Mouse (Mus musculus) MEL (cell line): ENCODE results near the gene D10Wsu102e. TPM values are rescaled to one million over a fixed set of nuclear protein-coding genes. Genes with fewer than 3 reads are reported as not detected.

Source experiments
- DNase-seq: peaks from one replicate; pipeline ENCODE4 v3.0.0; 2011; ENCODE audit warnings: low read depth, low spot score
- H3K27ac ChIP-seq: 2 replicates; pipeline ENCODE4 v1.5.1; 2012; ENCODE audit warnings: low read depth, mild to moderate bottlenecking, control low read depth, low read length, moderate library complexity; ENCODE audit not compliant: control insufficient read depth
- H3K27me3 ChIP-seq, 2 experiments: fragments of 150-350 bp in 1 of 2; sonication (generic) in 1 of 2; 2 replicates each; pipeline ENCODE4 v1.6.1; 2012; ENCODE audit warnings: low read length in 2 of 2, mild to moderate bottlenecking in 2 of 2, improper control_type of control experiment in 1 of 2, moderate library complexity in 1 of 2; ENCODE audit not compliant: insufficient read depth in 2 of 2, control insufficient read depth in 1 of 2
- H3K36me3 ChIP-seq, 2 experiments: 2 replicates each; pipeline ENCODE4 v1.6.1; 2012 to 2014; ENCODE audit warnings: low read length in 2 of 2, improper control_type of control experiment in 1 of 2, inconsistent platforms in 1 of 2, mild to moderate bottlenecking in 1 of 2; ENCODE audit not compliant: insufficient read depth in 2 of 2, control insufficient read depth in 1 of 2
- H3K4me1 ChIP-seq, 2 experiments: fragments of 150-350 bp in 1 of 2; sonication (generic) in 1 of 2; 2 replicates each; pipeline ENCODE4 v1.6.1; 2012; ENCODE audit warnings: low read length in 2 of 2, improper control_type of control experiment in 1 of 2, mild to moderate bottlenecking in 1 of 2; ENCODE audit not compliant: insufficient read depth in 2 of 2, control insufficient read depth in 1 of 2
- H3K4me3 ChIP-seq, 2 experiments: fragments of 150-350 bp in 1 of 2; sonication (generic) in 1 of 2; 2 replicates each; pipeline ENCODE4 v1.5.1; 2012; ENCODE audit warnings: low read depth in 2 of 2, low read length in 2 of 2, mild to moderate bottlenecking in 2 of 2, moderate library complexity in 2 of 2, control low read depth in 1 of 2, improper control_type of control experiment in 1 of 2; ENCODE audit not compliant: control insufficient read depth in 1 of 2, insufficient read depth in 1 of 2
- H3K79me2 ChIP-seq: 2 replicates; pipeline ENCODE4 v1.6.1; 2012; ENCODE audit warnings: mild to moderate bottlenecking, low read length, moderate library complexity; ENCODE audit not compliant: control insufficient read depth, poor library complexity, insufficient read depth
- H3K9ac ChIP-seq: 2 replicates; pipeline ENCODE4 v1.6.1; 2012; ENCODE audit warnings: low read depth, mild to moderate bottlenecking, control low read depth, low read length, moderate library complexity; ENCODE audit not compliant: control insufficient read depth, poor library complexity, severe bottlenecking
- H3K9me3 ChIP-seq: fragments of 150-350 bp; sonication (generic); replicated peaks from 2 replicates; pipeline ENCODE4 v1.6.1; 2012; ENCODE audit warnings: mild to moderate bottlenecking, low read length, improper control_type of control experiment, moderate library complexity; ENCODE audit not compliant: insufficient read depth
- BHLHE40 ChIP-seq: IDR thresholded peaks from 2 replicates; pipeline ENCODE4 v1.6.1; 2012; ENCODE audit warnings: low read depth, mild to moderate bottlenecking, inconsistent platforms, low read length, improper control_type of control experiment, borderline replicate concordance
- CHD1 ChIP-seq: IDR thresholded peaks from 2 replicates; pipeline ENCODE4 v1.6.1; 2012; ENCODE audit warnings: low read depth, mild to moderate bottlenecking, inconsistent platforms, low read length, improper control_type of control experiment
- CHD2 ChIP-seq: IDR thresholded peaks from 2 replicates; pipeline ENCODE4 v1.6.1; 2011; ENCODE audit warnings: low read length, improper control_type of control experiment
- CTCF ChIP-seq, 3 experiments: IDR thresholded peaks in 2 of 3; conservative IDR thresholded peaks in 1 of 3; 2 replicates each; pipeline ENCODE4 v1.5.1; 2011 to 2012; ENCODE audit warnings: low read length in 3 of 3, low read depth in 2 of 3, mild to moderate bottlenecking in 2 of 3, improper control_type of control experiment in 1 of 3, inconsistent platforms in 1 of 3, mixed read lengths in 1 of 3, moderate library complexity in 1 of 3; ENCODE audit not compliant: control insufficient read depth in 1 of 3, insufficient read depth in 1 of 3, poor library complexity in 1 of 3, severe bottlenecking in 1 of 3
- E2F4 ChIP-seq: IDR thresholded peaks from 2 replicates; pipeline ENCODE4 v1.6.1; 2011; ENCODE audit warnings: low read depth, low read length, improper control_type of control experiment, borderline replicate concordance
- ELF1 ChIP-seq: IDR thresholded peaks from 2 replicates; pipeline ENCODE4 v1.6.1; 2014; ENCODE audit warnings: low read depth, mild to moderate bottlenecking, inconsistent platforms, low read length, improper control_type of control experiment, moderate library complexity
- EP300 ChIP-seq, 2 experiments: IDR thresholded peaks; 2 replicates each; pipeline ENCODE4 v1.6.1; 2011; ENCODE audit warnings: improper control_type of control experiment in 2 of 2, low read length in 2 of 2, low read depth in 1 of 2, mild to moderate bottlenecking in 1 of 2
- ETS1 ChIP-seq: IDR thresholded peaks from 2 replicates; pipeline ENCODE4 v1.6.1; 2012; ENCODE audit warnings: low read depth, mild to moderate bottlenecking, inconsistent platforms, low read length, improper control_type of control experiment, moderate library complexity
- GABPA ChIP-seq: IDR thresholded peaks from 2 replicates; pipeline ENCODE4 v1.6.1; 2012; ENCODE audit warnings: low read depth, mild to moderate bottlenecking, inconsistent platforms, low read length, improper control_type of control experiment, moderate library complexity
- GATA1 ChIP-seq: IDR thresholded peaks from 2 replicates; pipeline ENCODE4 v1.6.1; 2011; ENCODE audit warnings: low read depth, low read length, improper control_type of control experiment
- HCFC1 ChIP-seq: IDR thresholded peaks from 2 replicates; pipeline ENCODE4 v1.6.1; 2012; ENCODE audit warnings: low read depth, mild to moderate bottlenecking, inconsistent platforms, low read length, improper control_type of control experiment, moderate library complexity
- JUND ChIP-seq: IDR thresholded peaks from 2 replicates; pipeline ENCODE4 v1.6.1; 2011; ENCODE audit warnings: low read depth, mild to moderate bottlenecking, improper control_type of control experiment, low read length
- KAT2A ChIP-seq: conservative IDR thresholded peaks from 2 replicates; pipeline ENCODE4 v1.6.1; 2012; ENCODE audit warnings: low read depth, low read length, improper control_type of control experiment, inconsistent platforms
- MAFK ChIP-seq: IDR thresholded peaks from 2 replicates; pipeline ENCODE4 v1.6.1; 2011; ENCODE audit warnings: low read depth, mild to moderate bottlenecking, low read length, improper control_type of control experiment, borderline replicate concordance
- MAX ChIP-seq: IDR thresholded peaks from 2 replicates; pipeline ENCODE4 v1.6.1; 2011; ENCODE audit warnings: low read length, improper control_type of control experiment
- MAZ ChIP-seq: IDR thresholded peaks from 2 replicates; pipeline ENCODE4 v1.6.1; 2012; ENCODE audit warnings: low read depth, mild to moderate bottlenecking, inconsistent platforms, low read length, improper control_type of control experiment
- MXI1 ChIP-seq: IDR thresholded peaks from 2 replicates; pipeline ENCODE4 v1.6.1; 2011; ENCODE audit warnings: mild to moderate bottlenecking, low read depth, low read length, improper control_type of control experiment
- NELFE ChIP-seq: IDR thresholded peaks from 2 replicates; pipeline ENCODE4 v1.6.1; 2011; ENCODE audit warnings: low read depth, low read length, improper control_type of control experiment
- NRF1 ChIP-seq: IDR thresholded peaks from 2 replicates; pipeline ENCODE4 v1.6.1; 2014; ENCODE audit warnings: low read depth, mild to moderate bottlenecking, inconsistent platforms, low read length, improper control_type of control experiment, moderate library complexity; ENCODE audit not compliant: poor library complexity, insufficient read depth, severe bottlenecking
- POLR2A ChIP-seq, 2 experiments: IDR thresholded peaks; 2 replicates each; pipeline ENCODE4 v1.6.1; 2011 to 2012; ENCODE audit warnings: low read length in 2 of 2, mild to moderate bottlenecking in 2 of 2, control low read depth in 1 of 2, improper control_type of control experiment in 1 of 2, low read depth in 1 of 2, moderate library complexity in 1 of 2; ENCODE audit not compliant: control insufficient read depth in 1 of 2, insufficient read depth in 1 of 2, poor library complexity in 1 of 2
- POLR2AphosphoS2 ChIP-seq: IDR thresholded peaks from 2 replicates; pipeline ENCODE4 v1.6.1; 2011; ENCODE audit warnings: low read length, improper control_type of control experiment
- POLR2AphosphoS5 ChIP-seq: IDR thresholded peaks from 2 replicates; pipeline ENCODE4 v1.6.1; 2012; ENCODE audit warnings: low read depth, borderline replicate concordance, mild to moderate bottlenecking, inconsistent platforms, low read length, moderate library complexity, mixed read lengths
- RAD21 ChIP-seq: IDR thresholded peaks from 2 replicates; pipeline ENCODE4 v1.6.1; 2011; ENCODE audit warnings: mild to moderate bottlenecking, low read depth, low read length, improper control_type of control experiment
- RCOR1 ChIP-seq: IDR thresholded peaks from 2 replicates; pipeline ENCODE4 v1.6.1; 2012; ENCODE audit warnings: low read depth, mild to moderate bottlenecking, inconsistent platforms, low read length, improper control_type of control experiment
- SIN3A ChIP-seq: IDR thresholded peaks from 2 replicates; pipeline ENCODE4 v1.6.1; 2012; ENCODE audit warnings: low read length, improper control_type of control experiment, inconsistent platforms
- SMC3 ChIP-seq: IDR thresholded peaks from 2 replicates; pipeline ENCODE4 v1.6.1; 2011; ENCODE audit warnings: low read depth, low read length, improper control_type of control experiment
- TAL1 ChIP-seq: IDR thresholded peaks from 2 replicates; pipeline ENCODE4 v1.6.1; 2012; ENCODE audit warnings: mild to moderate bottlenecking, inconsistent platforms, low read length, moderate library complexity, mixed read lengths
- TBP ChIP-seq: IDR thresholded peaks from 2 replicates; pipeline ENCODE4 v1.8.0; 2011; ENCODE audit warnings: low read depth, low read length, improper control_type of control experiment
- TCF12 ChIP-seq: IDR thresholded peaks from 2 replicates; pipeline ENCODE4 v1.6.1; 2014; ENCODE audit warnings: low read depth, mild to moderate bottlenecking, inconsistent platforms, low read length, improper control_type of control experiment, moderate library complexity
- UBTF ChIP-seq: IDR thresholded peaks from 2 replicates; pipeline ENCODE4 v1.6.1; 2012; ENCODE audit warnings: low read depth, mild to moderate bottlenecking, inconsistent platforms, low read length, improper control_type of control experiment, moderate library complexity, borderline replicate concordance; ENCODE audit not compliant: insufficient read depth
- USF1 ChIP-seq: IDR thresholded peaks from 2 replicates; pipeline ENCODE4 v1.6.1; 2014; ENCODE audit warnings: low read depth, mild to moderate bottlenecking, inconsistent platforms, low read length, improper control_type of control experiment, moderate library complexity
- ZC3H11A ChIP-seq: IDR thresholded peaks from 2 replicates; pipeline ENCODE4 v1.6.1; 2012; ENCODE audit warnings: low read depth, mild to moderate bottlenecking, inconsistent platforms, low read length, improper control_type of control experiment
- ZKSCAN1 ChIP-seq: IDR thresholded peaks from 2 replicates; pipeline ENCODE4 v1.6.1; 2012; ENCODE audit warnings: low read depth, mild to moderate bottlenecking, inconsistent platforms, low read length, improper control_type of control experiment, moderate library complexity
- ZMIZ1 ChIP-seq: IDR thresholded peaks from 2 replicates; pipeline ENCODE4 v1.6.1; 2012; ENCODE audit warnings: low read depth, mild to moderate bottlenecking, inconsistent platforms, low read length, improper control_type of control experiment, moderate library complexity
- ZNF384 ChIP-seq: IDR thresholded peaks from 2 replicates; pipeline ENCODE4 v1.6.1; 2012; ENCODE audit warnings: low read depth, mild to moderate bottlenecking, inconsistent platforms, low read length, improper control_type of control experiment
- polyA plus RNA-seq, 2 experiments: library from polyadenylated mRNA; stranded (reverse) in 1 of 2; unstranded in 1 of 2; fragments of >175 nt in 1 of 2; fragments of >200 nt in 1 of 2; gene quantifications; 2 replicates each; pipeline versions ENCODE4 v1.2.1 to v1.2.4; 2012; ENCODE audit warnings: low replicate concordance in 2 of 2, low read depth in 1 of 2; ENCODE audit not compliant: insufficient read length in 2 of 2, insufficient read depth in 1 of 2, missing spikeins in 1 of 2
- total RNA-seq: library from RNA; depleted of rRNA; stranded (reverse); fragments of 300-350 nt; gene quantifications from 2 replicates; pipeline ENCODE4 v1.2.3, GENCODE M21; 2012

D10Wsu102e gene
- total and polyA plus RNA-seq, 3 experiments, result 1.9 to 2.7 (median 2.2) TPM

DNA sequence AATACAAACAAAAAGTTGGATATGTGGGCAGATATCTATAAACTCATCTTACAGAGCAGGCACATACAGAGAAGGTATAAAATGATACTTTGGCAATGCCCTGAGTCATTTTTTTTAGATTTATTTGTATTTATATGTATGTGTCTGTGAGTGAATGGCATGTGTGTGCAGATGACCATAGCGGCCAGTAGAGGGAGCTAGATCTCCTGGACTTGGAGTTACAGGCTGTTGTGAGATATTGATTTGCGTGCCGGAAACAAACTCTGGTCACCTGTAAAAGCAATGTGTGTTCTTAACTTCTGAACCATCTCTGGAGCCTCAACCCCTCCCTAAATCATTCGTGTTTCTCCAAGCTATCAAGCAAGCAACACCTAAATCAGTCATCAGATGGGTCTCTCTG is 161.0 kb downstream of the D10Wsu102e start:
- Histone ChIP-seq H3K27me3 (no peaks in the 10 kb centered on the region), H3K36me3 (no peaks in the 10 kb centered on the region; a peak in 1 of 4 replicates), H3K27ac (no peak overlapping the region), H3K9me3 (no peaks in the 10 kb centered on the region), H3K4me3 (no peak overlapping the region), H3K9ac (no peak overlapping the region), H3K4me1 (no peaks in the 10 kb centered on the region), H3K79me2 (no peaks in the 10 kb centered on the region)
- DNase-seq, result peak; percentile 58
- no peak for TF ChIP-seq MAFK
- TF ChIP-seq ZNF384, result 0 out of 2 replicates have a peak, but pooled peaks have one; percentile 21
- no peak for TF ChIP-seq JUND
- no peak for TF ChIP-seq TAL1
- TF ChIP-seq CHD2, result no peak
- TF ChIP-seq MAX, result no peak
- no peak for TF ChIP-seq USF1
- TF ChIP-seq NRF1, result no peak
- no peak for TF ChIP-seq MAZ
- TF ChIP-seq POLR2AphosphoS5, result no peak
- TF ChIP-seq ELF1, result no peak
- peak; percentile 63 to 80 (median 69) for TF ChIP-seq CTCF (IDR thresholded peaks at IDR 0.05 in 2 of 3, conservative IDR thresholded peaks at IDR 0.05 in 1 of 3; ENCODE audit: control insufficient read depth in 1 of 3, insufficient read depth in 1 of 3, low read depth in 2 of 3, low read length in 3 of 3, poor library complexity in 1 of 3, severe bottlenecking in 1 of 3)
- TF ChIP-seq ZKSCAN1, result no peak
- TF ChIP-seq TBP, result no peak
- no peak for TF ChIP-seq NELFE
- no peak for TF ChIP-seq TCF12
- no peak for TF ChIP-seq EP300 (IDR thresholded peaks at IDR 0.05; ENCODE audit: low read depth in 1 of 2, low read length in 2 of 2)
- no peak for TF ChIP-seq CHD1
- TF ChIP-seq POLR2AphosphoS2, result no peak
- TF ChIP-seq UBTF, result no peak
- TF ChIP-seq BHLHE40, result no peak
- no peak for TF ChIP-seq GABPA
- TF ChIP-seq ZC3H11A, result 0 out of 2 replicates have a peak, but pooled peaks have one; percentile 23
- TF ChIP-seq HCFC1, result no peak
- no peak for TF ChIP-seq GATA1
- no peak for TF ChIP-seq MXI1
- no peak for TF ChIP-seq ZMIZ1
- TF ChIP-seq E2F4, result no peak
- no peak for TF ChIP-seq POLR2A (IDR thresholded peaks at IDR 0.05; ENCODE audit: control insufficient read depth in 1 of 2, insufficient read depth in 1 of 2, low read depth in 1 of 2, low read length in 2 of 2, poor library complexity in 1 of 2)
- TF ChIP-seq RAD21, result peak; percentile 43
- TF ChIP-seq ETS1, result no peak
- TF ChIP-seq SMC3, result peak; percentile 49
- no peak for TF ChIP-seq SIN3A
- TF ChIP-seq KAT2A, result no peak
- no peak for TF ChIP-seq RCOR1
